Mouse (Mus musculus) lung, postnatal 25 days (tissue): ENCODE results near the gene Prr5.

Source experiments
- DNase-seq: peaks from one replicate; pipeline ENCODE4 v3.0.0; 2022; ENCODE audit warnings: low spot score

Gene Prr5

GRCm38 (mm10) chr15:84668938-84669747 lies at the start of gene Prr5:
Gene Prr5 (plus strand): TSS chr15:84669620.
- no peak for DNase-seq

DNA sequence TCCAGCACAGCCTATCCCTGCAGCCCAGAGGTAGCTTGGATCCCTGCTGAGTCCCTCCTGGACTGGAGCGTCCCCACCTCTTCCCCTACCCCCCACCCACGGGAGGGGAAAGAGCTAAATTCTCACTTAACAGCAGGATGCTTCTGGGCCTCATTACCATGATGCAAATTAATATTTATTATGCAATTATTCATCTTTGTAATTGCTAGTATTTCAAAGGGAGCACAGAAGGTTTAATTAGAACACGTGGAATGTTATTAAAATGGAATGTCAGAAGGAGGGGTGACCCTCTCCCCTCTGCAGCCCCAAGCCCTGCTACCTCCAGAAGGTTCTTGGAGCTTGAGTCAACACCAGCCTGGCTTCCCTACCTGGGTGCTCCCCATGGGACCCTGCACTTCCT lies 49.4 kb upstream of the Prr5 start:
- no peak for DNase-seq

DNA sequence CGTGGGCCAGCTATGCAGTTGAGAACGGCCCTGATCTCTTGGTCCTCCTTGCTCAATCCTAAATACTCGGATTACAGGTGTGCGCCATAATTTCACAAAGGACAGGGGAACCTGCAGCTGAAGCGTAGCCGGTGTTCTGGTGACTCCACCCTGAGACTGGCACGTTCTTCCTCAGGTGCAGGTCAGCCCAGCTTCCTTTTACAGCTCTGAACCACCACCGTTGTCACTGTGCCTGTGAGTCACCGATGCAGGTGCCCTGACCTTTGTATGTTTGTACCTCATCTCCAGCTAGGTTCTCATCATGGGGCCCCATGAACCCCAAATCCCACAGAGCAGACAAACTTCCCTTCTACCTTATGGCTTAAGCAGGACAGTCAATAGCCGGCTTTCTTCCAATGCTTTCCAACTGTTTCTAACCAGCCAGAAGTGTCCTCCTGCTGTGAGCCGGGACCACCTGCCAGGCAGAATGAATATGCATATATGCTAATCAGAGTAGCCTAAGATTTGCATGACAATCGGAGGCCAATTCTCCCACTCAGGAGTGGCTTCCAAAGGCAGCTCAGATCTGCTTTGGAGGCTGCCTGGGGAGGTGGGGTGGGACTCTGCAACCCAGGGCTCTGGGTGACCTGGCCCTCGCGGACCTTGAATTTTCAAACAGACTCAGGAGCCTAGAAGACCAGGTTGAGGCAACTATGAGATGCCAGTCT lies 47.5 kb upstream of the Prr5 start:
- no peak for DNase-seq

GRCm38 (mm10) chr15:84624870-84625269 lies 44.5 kb upstream of the Prr5 start:
- DNase-seq = no peak

- peak; percentile 66 for DNase-seq
Observed at GRCm38 (mm10) chr15:84625712-84626414, 43.6 kb upstream of the Prr5 start.

- no peak for DNase-seq
Observed at GRCm38 (mm10) chr15:84627308-84627707, 42.1 kb upstream of the Prr5 start.

DNA sequence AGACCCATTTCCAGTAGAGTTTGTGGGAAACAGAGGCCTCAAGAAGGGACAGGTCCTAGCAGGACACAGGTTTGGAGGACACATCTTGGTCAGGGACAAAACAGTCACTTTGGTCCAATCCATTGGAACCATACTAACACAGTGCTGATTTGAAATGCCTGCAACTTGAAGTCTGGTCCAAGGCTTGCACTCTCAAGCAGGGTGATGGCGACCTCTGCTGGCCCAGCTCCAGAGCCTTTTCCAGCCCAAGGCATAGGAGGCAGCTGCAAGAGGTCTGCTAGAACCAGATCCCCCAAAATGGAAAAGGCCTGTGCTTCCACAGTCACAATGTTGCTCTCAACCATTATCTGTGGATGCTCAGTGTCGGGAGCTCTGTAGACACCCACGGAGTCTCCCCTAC lies 39.7 kb upstream of the Prr5 start:
- DNase-seq = no peak

DNA sequence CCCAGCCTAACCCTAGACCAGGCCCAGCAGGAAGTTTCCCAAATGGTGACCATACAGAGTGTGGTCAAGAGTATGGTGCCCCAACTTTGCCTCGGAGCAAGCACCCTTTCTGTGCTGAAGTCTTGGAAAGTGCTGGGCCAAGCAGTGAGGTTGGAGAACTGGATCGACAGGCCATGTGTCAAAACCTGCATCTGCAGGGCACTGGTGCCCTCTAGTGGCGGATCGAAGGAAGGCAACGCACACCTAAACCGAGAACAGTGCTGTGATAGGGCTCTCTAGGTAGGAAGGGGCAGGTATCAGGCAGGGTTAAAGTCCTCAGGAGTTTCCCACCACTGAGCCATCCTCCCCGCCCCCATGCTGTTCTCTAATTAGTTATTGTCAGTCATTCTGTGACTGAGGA lies 37.9 kb upstream of the Prr5 start:
- peak; percentile 70 for DNase-seq

DNA sequence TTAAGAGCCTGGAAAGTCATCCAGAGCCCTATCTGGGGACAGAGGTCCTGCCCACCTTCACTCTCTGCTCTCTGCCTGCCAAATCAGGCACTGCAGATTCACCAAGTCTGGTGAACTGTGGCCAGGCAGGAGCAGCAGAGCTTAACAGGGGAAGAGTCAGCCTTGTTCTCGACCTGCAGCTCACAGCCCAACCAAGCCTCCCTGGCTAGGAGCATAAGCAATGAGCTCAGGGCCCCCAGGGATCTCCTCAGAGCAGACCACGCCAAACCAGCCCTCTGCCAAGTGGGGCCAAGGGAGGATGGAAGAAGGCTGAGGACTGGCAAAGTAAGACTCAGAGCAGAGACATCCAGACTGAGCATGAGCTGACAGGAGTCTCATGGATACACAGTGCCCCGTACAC lies 35.1 kb upstream of the Prr5 start:
- DNase-seq = no peak

DNA sequence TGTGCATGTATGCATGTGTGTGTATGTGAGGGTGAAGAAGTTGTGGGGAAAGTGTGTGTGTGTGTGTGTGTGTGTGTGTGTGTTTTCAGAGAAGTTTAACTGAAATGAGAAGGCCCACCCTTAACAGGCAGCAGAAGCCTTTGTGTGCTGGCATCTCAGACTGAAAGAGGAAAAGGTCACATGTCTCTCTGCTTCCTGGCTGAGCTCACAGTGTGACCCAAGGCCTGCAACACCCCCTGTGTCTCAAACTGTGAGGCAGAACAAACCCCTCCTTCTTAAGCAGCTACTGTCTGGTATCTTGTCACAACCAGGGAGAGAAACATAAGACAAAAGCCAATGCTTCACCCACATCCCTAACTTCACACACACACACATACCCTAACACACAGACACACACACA lies 31.0 kb upstream of the Prr5 start:
- peak; percentile 47 for DNase-seq

- no peak for DNase-seq
Observed at GRCm38 (mm10) chr15:84639072-84639450, 30.4 kb upstream of the Prr5 start.

GRCm38 (mm10) chr15:84639451-84640136 lies 29.8 kb upstream of the Prr5 start:
- DNase-seq = peak; percentile 75

GRCm38 (mm10) chr15:84640722-84641121 lies 28.7 kb upstream of the Prr5 start:
- DNase-seq = no peak

DNA sequence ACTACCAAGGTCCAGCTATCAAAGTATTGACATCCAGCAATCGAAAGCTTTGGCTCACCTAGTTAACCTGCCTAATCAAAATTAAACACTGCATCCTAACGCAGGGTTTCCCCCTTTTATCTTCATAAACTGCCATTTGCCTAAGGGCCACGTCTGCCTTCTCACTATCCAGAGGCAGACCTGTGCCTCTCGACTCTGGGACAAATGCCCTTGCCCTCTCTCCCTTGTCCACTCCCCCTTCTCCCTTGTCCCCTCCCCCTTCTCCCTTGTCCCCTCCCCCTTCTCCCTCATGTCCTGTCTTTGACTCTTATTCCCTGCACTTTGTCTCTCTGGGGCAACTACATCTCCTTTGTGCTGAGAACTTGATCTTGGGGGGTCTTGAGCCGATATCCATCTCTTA lies 28.3 kb upstream of the Prr5 start:
- no peak for DNase-seq

DNA sequence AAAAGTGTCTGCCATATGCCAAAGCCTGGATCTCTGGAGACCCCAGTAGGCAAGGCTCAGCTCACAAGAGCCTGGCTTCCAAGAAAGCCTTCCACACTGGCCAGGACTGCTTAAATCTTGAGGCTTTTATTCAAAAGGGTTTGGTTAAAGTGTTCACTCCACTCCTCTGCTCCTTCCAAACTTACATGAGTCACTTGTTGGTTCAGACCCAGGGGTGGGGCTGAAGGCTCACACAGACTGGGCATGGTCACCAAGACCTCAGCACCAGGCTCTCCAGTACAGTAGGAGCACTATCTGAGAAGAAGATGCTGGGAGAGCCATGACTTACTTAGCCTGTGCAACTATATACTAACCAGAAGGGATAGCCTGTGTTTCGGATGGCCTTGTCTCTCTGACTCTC lies 27.5 kb upstream of the Prr5 start:
- no peak for DNase-seq

DNA sequence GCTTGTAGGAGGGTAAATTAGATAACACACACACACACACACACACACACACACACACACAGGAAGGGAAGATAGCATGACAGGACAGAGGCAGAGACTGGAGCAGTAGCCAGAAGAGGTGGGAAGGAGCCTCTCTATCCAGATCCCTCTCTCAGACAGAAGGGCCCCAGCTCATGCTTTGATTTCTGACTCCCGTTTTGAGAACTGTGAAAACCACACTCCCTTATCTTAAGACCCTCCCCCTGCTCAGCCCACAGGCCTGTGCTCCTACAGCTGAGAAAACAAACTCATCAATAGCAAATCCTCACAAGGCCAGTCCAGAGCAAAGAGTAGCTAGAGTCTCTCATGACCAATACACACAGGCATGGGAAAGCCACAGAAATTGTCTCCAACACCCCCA lies 26.2 kb upstream of the Prr5 start:
- no peak for DNase-seq

- DNase-seq = no peak
Observed at GRCm38 (mm10) chr15:84651481-84651880, 17.9 kb upstream of the Prr5 start.

- no peak for DNase-seq
Observed at GRCm38 (mm10) chr15:84653151-84653550, 16.3 kb upstream of the Prr5 start.

DNA sequence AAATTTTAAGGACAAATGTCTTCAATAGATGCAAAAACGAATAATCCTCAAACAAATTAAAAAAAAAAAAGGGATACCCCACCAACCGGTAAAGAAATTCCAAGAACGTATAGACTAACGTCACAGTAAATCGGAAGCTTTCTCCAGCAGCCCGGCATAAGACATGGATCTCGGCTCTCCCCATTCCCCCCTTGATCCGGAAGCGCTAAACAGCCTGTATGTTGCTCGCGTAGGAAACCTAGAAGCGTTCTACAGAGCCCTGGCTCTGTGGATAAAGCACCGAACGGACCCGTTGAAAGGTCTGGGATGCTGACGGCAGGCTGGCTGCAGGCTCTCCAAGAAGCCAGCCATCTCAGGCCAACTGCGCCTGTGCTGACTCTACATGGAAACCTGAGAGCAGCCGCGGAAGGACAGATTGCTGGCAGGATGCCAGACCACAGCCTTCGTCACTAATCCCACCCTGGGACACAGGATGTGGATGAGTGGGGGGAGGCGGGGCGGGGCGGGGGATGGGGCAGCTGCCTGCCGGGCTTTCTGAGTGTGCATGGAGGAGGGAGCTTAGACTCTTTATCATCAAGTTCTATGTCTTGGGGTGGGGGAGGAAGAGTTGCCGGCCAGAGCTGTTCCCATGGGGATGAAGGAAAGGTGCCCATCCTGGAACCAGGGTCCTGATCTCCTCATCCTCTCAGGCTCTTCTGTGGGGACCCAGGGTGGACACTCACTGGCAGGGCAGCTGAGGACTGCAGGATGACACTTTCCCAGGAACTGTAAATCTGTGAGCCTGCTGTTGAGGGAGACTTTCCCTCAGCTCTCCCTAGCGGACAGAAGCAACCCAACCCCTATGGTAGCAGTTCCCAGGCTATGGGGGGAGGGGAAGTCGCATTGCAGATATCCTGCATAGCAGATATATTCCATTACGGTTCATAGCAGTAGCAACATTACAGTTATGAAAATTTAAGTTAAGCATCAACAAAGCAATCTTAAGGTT lies 15.1 kb upstream of the Prr5 start:
- DNase-seq = peak; percentile 72

- no peak for DNase-seq
Observed at GRCm38 (mm10) chr15:84654975-84655374, 14.4 kb upstream of the Prr5 start.

DNA sequence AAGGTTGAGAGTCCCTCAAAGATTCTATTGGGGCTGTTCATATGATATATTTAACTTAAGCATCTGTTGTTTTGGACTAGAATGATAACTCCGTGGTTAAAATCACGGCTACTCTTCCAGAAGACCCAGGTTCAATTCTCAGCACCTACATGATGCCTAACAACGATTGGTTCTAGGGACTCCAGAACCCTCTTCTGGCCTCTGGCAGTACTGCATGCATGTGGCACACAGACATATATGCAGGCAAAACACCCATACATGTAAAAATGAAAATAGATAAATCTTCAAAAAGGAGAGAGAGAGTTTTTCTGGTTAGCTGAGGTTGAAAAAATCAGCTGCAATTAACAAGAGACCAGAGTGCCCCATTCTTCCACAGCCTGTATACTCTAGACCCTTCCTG lies 12.7 kb upstream of the Prr5 start:
- DNase-seq = no peak
